Comparison of ENCODE assay signal across 16 mouse cellular contexts in the genomic region with DNA sequence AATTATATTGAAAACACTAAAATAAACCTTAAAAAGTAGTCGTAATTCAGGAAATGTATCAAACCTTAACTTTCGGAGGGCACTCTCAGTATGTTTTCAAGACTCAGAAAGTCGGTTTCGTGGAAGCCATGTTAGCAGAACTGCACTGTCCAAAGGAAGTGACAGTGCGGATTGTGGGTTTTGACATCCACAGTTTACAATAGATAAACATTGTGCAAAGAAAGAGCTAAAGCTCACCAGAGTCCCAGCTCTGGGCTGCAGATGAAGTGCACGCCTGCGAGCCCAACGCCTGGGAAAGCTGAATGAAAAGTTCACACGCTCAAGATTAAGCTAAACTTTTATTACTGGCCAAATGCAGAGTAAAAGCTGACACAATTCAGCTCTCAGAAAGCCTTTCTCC. TPM values are rescaled to one million over a fixed set of nuclear protein-coding genes. Genes with fewer than 3 reads are reported as not detected.
DNase-seq lines count a peak whose midpoint lies in the region; ATAC-seq and TF ChIP-seq lines count a peak whose summit lies in the region.
"Had no signal": no experiment of that assay in that cellular context is flagged by ENCODE, and none has a peak within 500 bp of the region (broad histone marks: within the 10 kb centered on the region; RNA-seq: fewer than 3 reads in every experiment).

No protein-coding gene starts in this region.

- ATAC-seq in lung, postnatal 0 days, result peak; percentile 63
- ATAC-seq in liver, embryonic 14.5 days (ENCODE audit: insufficient read depth), result peak; percentile 79
- no peak; the same call in 1 of the 2 replicates for ATAC-seq in erythroblast, adult 5-6 weeks (replicated peaks; ENCODE audit: low FRiP score, poor library complexity, severe bottlenecking)
- ATAC-seq in hindbrain, embryonic 16.5 days, result no peak
- ATAC-seq: forebrain, embryonic 15.5 days; midbrain, embryonic 16.5 days had no signal

- TF ChIP-seq EP300 in lung, postnatal 0 days (IDR thresholded peaks at IDR 0.05), result no peak
- TF ChIP-seq EP300 in liver, embryonic 14.5 days (IDR thresholded peaks at IDR 0.05; ENCODE audit: low read depth), result no peak

- H3K4me1 ChIP-seq in lung, postnatal 0 days (ENCODE audit: insufficient read depth, low read depth, low read length), result no peaks in the 10 kb centered on the region
- peaks cover 0 to 13% of the 10 kb centered on the region in 2 experiments; a peak in 3 of 4 replicates for H3K4me1 ChIP-seq in liver, embryonic 14.5 days (replicated peaks; ENCODE audit: control insufficient read depth in 2 of 2, insufficient read depth in 2 of 2, low read length in 1 of 2)
- no peaks in the 10 kb centered on the region for H3K4me1 ChIP-seq in hindbrain, embryonic 16.5 days (ENCODE audit: control insufficient read depth, insufficient read depth, low read depth, low read length)
- H3K4me1 ChIP-seq: embryonic facial prominence, embryonic 12.5 days; forebrain, embryonic 15.5 days had no signal

- H3K27ac ChIP-seq in lung, postnatal 0 days (ENCODE audit: low read length), result no peak overlapping the region
- no peak overlapping the region; the same call in 1 of the 2 replicates for H3K27ac ChIP-seq in liver, embryonic 14.5 days
- no peak overlapping the region for H3K27ac ChIP-seq in layer of hippocampus, adult 2 months
- H3K27ac ChIP-seq in hindbrain, embryonic 16.5 days (ENCODE audit: low read depth, low read length), result no peak overlapping the region
- H3K27ac ChIP-seq: embryonic facial prominence, embryonic 12.5 days; forebrain, embryonic 15.5 days; limb, embryonic 13.5 days; neural tube, embryonic 15.5 days had no signal

- no peak for TF ChIP-seq CTCF in lung, postnatal 0 days (IDR thresholded peaks at IDR 0.05)
- no peak for TF ChIP-seq CTCF in liver, embryonic 14.5 days (IDR thresholded peaks at IDR 0.05; ENCODE audit: low read depth)
- no peak for TF ChIP-seq CTCF in layer of hippocampus, adult 2 months (conservative IDR thresholded peaks at IDR 0.05)

- no peaks in the 10 kb centered on the region for H3K36me3 ChIP-seq in lung, postnatal 0 days (ENCODE audit: insufficient read depth, low read length)
- H3K36me3 ChIP-seq in liver, embryonic 14.5 days (replicated peaks; ENCODE audit: control insufficient read depth, insufficient read depth, low read depth), result no peaks in the 10 kb centered on the region
- no peaks in the 10 kb centered on the region for H3K36me3 ChIP-seq in hindbrain, embryonic 16.5 days (ENCODE audit: control insufficient read depth, insufficient read depth, low read length)
- H3K36me3 ChIP-seq: embryonic facial prominence, embryonic 12.5 days; forebrain, embryonic 15.5 days; neural tube, embryonic 15.5 days had no signal

- peak; percentile 58 for DNase-seq in lung, postnatal 0 days (ENCODE audit: low spot score)
- no peak for DNase-seq in lung, postnatal 14 days
- DNase-seq in c-Kit-positive CD71-positive TER-119-positive erythroid progenitor cells, embryonic 14.5 days (ENCODE audit: low spot score), result peak; percentile 31
- peak in 2 of 3 experiments; percentile 31 to 51 for DNase-seq in liver, embryonic 14.5 days (ENCODE audit: low read depth in 3 of 3, low spot score in 3 of 3)
- DNase-seq in naive thymus-derived CD4-positive, alpha-beta T cell, adult 2 months (ENCODE audit: low read depth), result peak; percentile 25
- no peak for DNase-seq in layer of hippocampus, adult 2 months (ENCODE audit: low spot score in 2 of 2)
- DNase-seq: adrenal gland, postnatal 14 days; cerebellum, adult 2 months; kidney, adult 2 months had no signal

- no peak overlapping the region for H3K9ac ChIP-seq in lung, postnatal 0 days (replicated peaks; ENCODE audit: low read depth)
- H3K9ac ChIP-seq in liver, embryonic 14.5 days (replicated peaks), result no peak overlapping the region
- H3K9ac ChIP-seq in hindbrain, embryonic 16.5 days (ENCODE audit: low read depth, low read length), result no peak overlapping the region
- H3K9ac ChIP-seq: embryonic facial prominence, embryonic 12.5 days; forebrain, embryonic 15.5 days; limb, embryonic 13.5 days; neural tube, embryonic 15.5 days had no signal

- H3K4me2 ChIP-seq in lung, postnatal 0 days (replicated peaks; ENCODE audit: low read depth, low read length), result no peak overlapping the region
- H3K4me2 ChIP-seq in liver, embryonic 14.5 days (ENCODE audit: low read depth), result peak overlapping the region; percentile 36; the same call in 1 of the 2 replicates
- H3K4me2 ChIP-seq in hindbrain, embryonic 16.5 days (ENCODE audit: low read length), result no peak overlapping the region
- H3K4me2 ChIP-seq: embryonic facial prominence, embryonic 12.5 days; forebrain, embryonic 15.5 days; limb, embryonic 13.5 days; neural tube, embryonic 15.5 days had no signal

- no peak overlapping the region for H3K4me3 ChIP-seq in lung, postnatal 0 days (ENCODE audit: low read depth, low read length)
- H3K4me3 ChIP-seq in liver, embryonic 14.5 days (ENCODE audit: insufficient read depth in 1 of 2, low read depth in 2 of 2, low read length in 2 of 2), result no peak overlapping the region
- H3K4me3 ChIP-seq in layer of hippocampus, adult 2 months, result no peak overlapping the region
- no peak overlapping the region for H3K4me3 ChIP-seq in hindbrain, embryonic 16.5 days (ENCODE audit: low read length)
- H3K4me3 ChIP-seq: embryonic facial prominence, embryonic 12.5 days; forebrain, embryonic 15.5 days; limb, embryonic 13.5 days; neural tube, embryonic 15.5 days had no signal

- no peaks in the 10 kb centered on the region for H3K27me3 ChIP-seq in lung, postnatal 0 days (replicated peaks; ENCODE audit: insufficient read depth, low read length)
- H3K27me3 ChIP-seq in liver, embryonic 14.5 days (ENCODE audit: control insufficient read depth, insufficient read depth, low read length), result no peaks in the 10 kb centered on the region
- H3K27me3 ChIP-seq in hindbrain, embryonic 16.5 days (replicated peaks; ENCODE audit: control insufficient read depth, insufficient read depth, low read length), result no peaks in the 10 kb centered on the region
- H3K27me3 ChIP-seq: embryonic facial prominence, embryonic 12.5 days; forebrain, embryonic 15.5 days; limb, embryonic 13.5 days; neural tube, embryonic 15.5 days had no signal

- WGBS in lung, postnatal 0 days, result 44% methylated on average over 9 of the region's 9 CpGs
- WGBS in liver, embryonic 14.5 days (ENCODE audit: insufficient replicate concordance), result 5% methylated on average over 9 of the region's 9 CpGs
- WGBS in hindbrain, embryonic 16.5 days, result 91% methylated on average over 9 of the region's 9 CpGs

- H3K9me3 ChIP-seq in lung, postnatal 0 days (ENCODE audit: low read length), result no peaks in the 10 kb centered on the region
- H3K9me3 ChIP-seq in liver, embryonic 14.5 days (ENCODE audit: control insufficient read depth, low read length), result no peaks in the 10 kb centered on the region
- H3K9me3 ChIP-seq in hindbrain, embryonic 16.5 days (ENCODE audit: control insufficient read depth, low read length), result no peaks in the 10 kb centered on the region
- H3K9me3 ChIP-seq: embryonic facial prominence, embryonic 12.5 days; forebrain, embryonic 15.5 days; limb, embryonic 13.5 days; neural tube, embryonic 15.5 days had no signal

RNA-seq across cellular contexts. Expression of a gene that starts 18.9 kb away (rescaled TPM):
- polyA plus RNA-seq in lung, postnatal 0 days (2015; fragmentation: Nextera tagmentation; extraction: Ambion mirVana), result 19.6 and 21.3 TPM in 2 replicates
- 7.6 and 10.4 TPM in 2 replicates for polyA plus RNA-seq in liver, embryonic 14.5 days (2012; rRNA removed)
- polyA plus RNA-seq in liver, embryonic 14.5 days (2014; fragmentation: Nextera tagmentation; extraction: Ambion mirVana), result 9.5 and 12.9 TPM in 2 replicates
- total RNA-seq in layer of hippocampus, adult 2 months (2021), result 100 to 1,000 TPM; 102 to 104 TPM
- 22.1 and 33.0 TPM in 2 replicates for total RNA-seq in erythroblast, adult 5-6 weeks (2015; ENCODE audit: low replicate concordance)
- total RNA-seq in erythroblast, adult 5-6 weeks (2017; ENCODE audit: low replicate concordance), result 27.9 and 42.7 TPM in 2 replicates
- polyA plus RNA-seq in hindbrain, embryonic 16.5 days (2015; fragmentation: Nextera tagmentation; extraction: Ambion mirVana), result 11.4 TPM in 2 replicates

RNA-seq across cellular contexts. Expression of a gene that starts 57.9 kb away (rescaled TPM):
- polyA plus RNA-seq in lung, postnatal 0 days (2015; fragmentation: Nextera tagmentation; extraction: Ambion mirVana), result 30.7 and 30.8 TPM in 2 replicates
- 3.4 and 5.3 TPM in 2 replicates for polyA plus RNA-seq in liver, embryonic 14.5 days (2012; rRNA removed)
- 10.8 TPM in 2 replicates for polyA plus RNA-seq in liver, embryonic 14.5 days (2014; fragmentation: Nextera tagmentation; extraction: Ambion mirVana)
- total RNA-seq in layer of hippocampus, adult 2 months (2021), result 10 to 100 TPM; 24.0 to 26.3 TPM
- 6.9 and 7.3 TPM in 2 replicates for total RNA-seq in erythroblast, adult 5-6 weeks (2015; ENCODE audit: low replicate concordance)
- total RNA-seq in erythroblast, adult 5-6 weeks (2017; ENCODE audit: low replicate concordance), result 4.7 and 11.6 TPM in 2 replicates
- 14.9 and 16.7 TPM in 2 replicates for polyA plus RNA-seq in hindbrain, embryonic 16.5 days (2015; fragmentation: Nextera tagmentation; extraction: Ambion mirVana)

Comparison
In these comparisons a context has a peak if more than half of its experiments do, and no peak if none do; other contexts are left out.
1. DNase-seq: peak in lung, postnatal 0 days (single experiment), c-Kit-positive CD71-positive TER-119-positive erythroid progenitor cells, embryonic 14.5 days (single experiment), liver, embryonic 14.5 days (2 of 3) and naive thymus-derived CD4-positive, alpha-beta T cell, adult 2 months (single experiment); none in lung, postnatal 14 days (single experiment) and layer of hippocampus, adult 2 months (0 of 2).
2. ATAC-seq: peak in lung, postnatal 0 days (single experiment) and liver, embryonic 14.5 days (single experiment); none in erythroblast, adult 5-6 weeks (single experiment) and hindbrain, embryonic 16.5 days (single experiment).